Mouse (Mus musculus) erythroblast, embryonic 14.5 days (primary cell): ENCODE data around the gene Ipo13. TPM values are rescaled to one million over a fixed set of nuclear protein-coding genes. Genes with fewer than 3 reads are reported as not detected.

Source experiments
- H3K27me3 ChIP-seq: 2 replicates; pipeline ENCODE4 v1.6.1; 2012; ENCODE audit warnings: inconsistent platforms; ENCODE audit not compliant: control insufficient read depth
- H3K36me3 ChIP-seq: 2 replicates; pipeline ENCODE4 v1.6.1; 2012; ENCODE audit warnings: mild to moderate bottlenecking, inconsistent platforms; ENCODE audit not compliant: control insufficient read depth
- H3K4me1 ChIP-seq: 2 replicates; pipeline ENCODE4 v1.6.1; 2012; ENCODE audit warnings: inconsistent platforms; ENCODE audit not compliant: control insufficient read depth
- H3K4me3 ChIP-seq: replicated peaks from 2 replicates; pipeline ENCODE3; 2012; ENCODE audit warnings: moderate library complexity, mild to moderate bottlenecking, inconsistent platforms
- H3K9me3 ChIP-seq: 2 replicates; pipeline ENCODE4 v1.6.1; 2012; ENCODE audit warnings: low read length, inconsistent platforms, mixed read lengths; ENCODE audit not compliant: control insufficient read depth
- GATA1 ChIP-seq: IDR thresholded peaks from 2 replicates; pipeline ENCODE4 v1.6.1; 2012; ENCODE audit warnings: low read length, inconsistent platforms, mixed read lengths
- TAL1 ChIP-seq: IDR thresholded peaks from 3 replicates; pipeline ENCODE4 v1.6.1; 2012; ENCODE audit warnings: low read length, inconsistent platforms, mixed read lengths
- polyA plus RNA-seq: library from polyadenylated mRNA; stranded (reverse); fragments of >175 nt; gene quantifications from 2 replicates; pipeline ENCODE4 v1.2.3, GENCODE M21; 2012

Ipo13 gene
- polyA plus RNA-seq, 1 experiment: 3.5 TPM

- Histone ChIP-seq H3K4me1 (peaks cover 72% of the 10 kb centered on the region), H3K9me3 (no peaks in the 10 kb centered on the region), H3K27me3 (no peaks in the 10 kb centered on the region; the same call in 1 of the 2 replicates), H3K36me3 (peaks cover 100% of the 10 kb centered on the region), H3K4me3 (no peak overlapping the region)
- TF ChIP-seq TAL1 (no peak), GATA1 (no peak)
These were observed 54.2 kb downstream of the Ipo13 start for GRCm38 (mm10) chr4:117860570-117860969.

- H3K36me3 ChIP-seq: peaks cover 100% of the 10 kb centered on the region
- no peak overlapping the region for H3K4me3 ChIP-seq
- peaks cover 79% of the 10 kb centered on the region for H3K4me1 ChIP-seq
- no peaks in the 10 kb centered on the region for H3K9me3 ChIP-seq
- TF ChIP-seq GATA1 (no peak), TAL1 (no peak)
- H3K27me3 ChIP-seq: no peaks in the 10 kb centered on the region; the same call in 1 of the 2 replicates
These were observed 56.0 kb downstream of the Ipo13 start for GRCm38 (mm10) chr4:117858794-117859193.

GRCm38 (mm10) chr4:117855146-117855545, 59.7 kb downstream of the Ipo13 start:
- peaks cover 100% of the 10 kb centered on the region for H3K36me3 ChIP-seq
- H3K4me3 ChIP-seq: no peak overlapping the region
- TF ChIP-seq TAL1 (no peak), GATA1 (no peak)
- H3K4me1 ChIP-seq: peaks cover 87% of the 10 kb centered on the region
- H3K9me3 ChIP-seq: no peaks in the 10 kb centered on the region
- H3K27me3 ChIP-seq: no peaks in the 10 kb centered on the region; the same call in 1 of the 2 replicates

- peaks cover 84% of the 10 kb centered on the region for H3K4me1 ChIP-seq
- no peak overlapping the region for H3K4me3 ChIP-seq
- TF ChIP-seq TAL1 (no peak), GATA1 (no peak)
- H3K36me3 ChIP-seq: peaks cover 100% of the 10 kb centered on the region
- H3K27me3 ChIP-seq: no peaks in the 10 kb centered on the region; the same call in 1 of the 2 replicates
- H3K9me3 ChIP-seq: no peaks in the 10 kb centered on the region
These were observed 62.5 kb downstream of the Ipo13 start for GRCm38 (mm10) chr4:117852152-117852868.

- peaks cover 100% of the 10 kb centered on the region for H3K36me3 ChIP-seq
These were observed 63.9 kb downstream of the Ipo13 start for GRCm38 (mm10) chr4:117850871-117851270.

GRCm38 (mm10) chr4:117850176-117850575, 64.6 kb downstream of the Ipo13 start:
- Histone ChIP-seq H3K4me3 (no peak overlapping the region), H3K4me1 (peaks cover 87% of the 10 kb centered on the region), H3K9me3 (no peaks in the 10 kb centered on the region), H3K27me3 (no peaks in the 10 kb centered on the region; the same call in 1 of the 2 replicates), H3K36me3 (peaks cover 100% of the 10 kb centered on the region)
- TF ChIP-seq TAL1 (no peak), GATA1 (no peak)

More at GRCm38 (mm10) chr4:117850871-117851270, 63.9 kb downstream of the Ipo13 start:
- Histone ChIP-seq H3K9me3 (no peaks in the 10 kb centered on the region), H3K4me3 (no peak overlapping the region), H3K4me1 (peaks cover 87% of the 10 kb centered on the region), H3K27me3 (no peaks in the 10 kb centered on the region; the same call in 1 of the 2 replicates)
- TF ChIP-seq GATA1 (no peak), TAL1 (no peak)

- H3K27me3 ChIP-seq: no peaks in the 10 kb centered on the region; the same call in 1 of the 2 replicates
- no peak overlapping the region for H3K4me3 ChIP-seq
- H3K9me3 ChIP-seq: no peaks in the 10 kb centered on the region
- H3K36me3 ChIP-seq: peaks cover 100% of the 10 kb centered on the region
- H3K4me1 ChIP-seq: peaks cover 87% of the 10 kb centered on the region
- no peak for TF ChIP-seq GATA1
- no peak for TF ChIP-seq TAL1
These were observed 65.3 kb downstream of the Ipo13 start for GRCm38 (mm10) chr4:117849506-117849905.

- TF ChIP-seq GATA1 (no peak), TAL1 (no peak)
- Histone ChIP-seq H3K4me1 (peaks cover 88% of the 10 kb centered on the region), H3K36me3 (peaks cover 100% of the 10 kb centered on the region), H3K27me3 (no peaks in the 10 kb centered on the region; the same call in 1 of the 2 replicates), H3K9me3 (no peaks in the 10 kb centered on the region), H3K4me3 (no peak overlapping the region)
These were observed 65.7 kb downstream of the Ipo13 start for GRCm38 (mm10) chr4:117849063-117849462.

- no peak for TF ChIP-seq TAL1
- no peak for TF ChIP-seq GATA1
- Histone ChIP-seq H3K4me1 (peaks cover 82% of the 10 kb centered on the region), H3K27me3 (no peaks in the 10 kb centered on the region; the same call in 1 of the 2 replicates), H3K9me3 (no peaks in the 10 kb centered on the region), H3K36me3 (peaks cover 100% of the 10 kb centered on the region), H3K4me3 (no peak overlapping the region)
These were observed 67.8 kb downstream of the Ipo13 start for GRCm38 (mm10) chr4:117847011-117847410.
